Mouse (Mus musculus) brain, embryonic 14.5 days (tissue): Measurements from ENCODE around the gene Osbpl9.

ENCODE experiments used
- CTCF ChIP-seq: fragments of 200-500 bp; IDR thresholded peaks from 2 replicates; pipeline ENCODE4 v1.5.1; 2012; ENCODE audit warnings: inconsistent platforms, mild to moderate bottlenecking, moderate library complexity, borderline replicate concordance; ENCODE audit not compliant: insufficient read depth, insufficient read length; ENCODE audit errors: extremely low read depth
- POLR2A ChIP-seq: fragments of 200-500 bp; IDR thresholded peaks from 2 replicates; pipeline ENCODE4 v1.6.1; 2012; ENCODE audit warnings: mild to moderate bottlenecking, inconsistent platforms, borderline replicate concordance; ENCODE audit not compliant: poor library complexity, insufficient read depth, insufficient read length, severe bottlenecking; ENCODE audit errors: extremely low read depth

DNA sequence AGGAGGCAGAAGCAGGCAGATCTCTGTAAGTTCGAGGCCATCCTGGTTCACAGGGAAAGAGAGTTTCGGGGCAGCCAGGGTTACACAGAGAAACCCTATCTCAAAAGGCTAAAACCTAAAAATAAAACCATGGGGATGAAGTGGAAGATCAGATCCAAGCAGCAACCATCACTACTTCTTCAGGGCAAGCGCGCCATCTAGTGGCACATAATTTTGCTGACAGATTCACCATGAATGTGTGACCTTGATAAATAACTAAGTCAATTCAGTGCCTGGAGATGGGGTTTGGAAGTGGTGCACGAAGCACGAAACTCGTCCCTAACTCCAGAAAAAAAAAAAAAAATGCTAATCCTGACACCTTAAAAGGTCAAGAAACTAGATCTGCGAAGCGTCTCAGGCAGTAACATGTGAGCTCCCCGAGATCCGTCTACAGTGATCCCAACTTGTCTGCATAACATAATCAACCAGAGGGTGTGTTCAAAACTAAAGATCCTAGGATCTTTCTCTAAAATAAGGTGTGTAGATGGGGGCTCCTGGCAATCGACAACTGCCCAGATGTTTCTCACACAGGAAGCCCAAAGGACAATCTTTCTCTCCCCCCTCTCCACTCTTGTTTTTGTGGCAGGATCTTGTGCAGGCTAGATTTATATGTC, 36.4 kb downstream of the Osbpl9 start:
- peak; percentile 79; the same call in 1 of the 2 replicates for TF ChIP-seq CTCF
- TF ChIP-seq POLR2A: no peak
